Mouse (Mus musculus) cortical plate, adult 2 months (tissue): ENCODE measurements around the gene Fam149b.

ENCODE experiments used
- CTCF ChIP-seq: fragments of 200-500 bp; IDR thresholded peaks from 2 replicates; pipeline ENCODE4 v1.5.1; 2011; ENCODE audit warnings: mild to moderate bottlenecking, control low read depth, low read length; ENCODE audit not compliant: insufficient read depth; ENCODE audit errors: extremely low read depth
- POLR2A ChIP-seq: fragments of 200-500 bp; IDR thresholded peaks from 2 replicates; pipeline ENCODE4 v1.6.1; 2011; ENCODE audit warnings: mild to moderate bottlenecking, low read length, control low read depth; ENCODE audit not compliant: insufficient read depth; ENCODE audit errors: extremely low read depth

DNA sequence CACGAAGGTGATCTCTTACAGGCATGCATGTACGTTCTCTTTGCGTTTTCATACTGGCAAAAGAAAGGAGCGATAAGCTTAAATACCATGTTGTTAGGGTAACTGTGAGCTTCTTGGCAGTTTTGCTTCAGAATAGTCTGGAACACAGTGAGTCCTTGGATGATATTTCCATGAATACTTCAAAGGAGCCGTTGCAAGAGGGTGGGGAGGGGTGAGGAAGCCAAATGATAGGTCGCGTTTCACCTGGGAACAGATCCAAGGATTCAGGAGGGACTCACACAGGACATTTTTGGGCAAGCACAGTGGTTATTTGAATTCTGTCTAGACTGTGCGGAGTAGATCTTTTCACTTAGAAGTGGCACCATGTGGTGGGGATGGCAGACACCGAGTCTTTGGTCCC lies 49.3 kb downstream of the Fam149b start:
- no peak for TF ChIP-seq CTCF
- TF ChIP-seq POLR2A, result no peak
